16 mouse cellular contexts compared by ENCODE assay signal in genomic region chr4:53866459-53866858, GRCm38 (mm10).
"Had no signal": no experiment of that assay in that cellular context is flagged by ENCODE, and none has a peak within 500 bp of the region (broad histone marks: within the 10 kb centered on the region; RNA-seq: fewer than 3 reads in every experiment).

No protein-coding gene starts in this region.

- H3K4me3 ChIP-seq: neural tube, embryonic 13.5 days; neural tube, embryonic 15.5 days; stomach, embryonic 15.5 days had no signal

- DNase-seq: retina, postnatal 1 day; right cerebral cortex, adult 18-20 months; right cerebral cortex, postnatal 14 days; right cerebral cortex, postnatal 25 days; right cerebral cortex, postnatal 4 days; spleen, adult 18-20 months; thymus, adult 18-20 months; thymus, adult 2 months; thymus, postnatal 14 days; thymus, postnatal 25 days; thymus, postnatal 36 days; thymus, postnatal 4 days had no signal

- H3K4me2 ChIP-seq: neural tube, embryonic 13.5 days; neural tube, embryonic 15.5 days; stomach, embryonic 15.5 days had no signal

- H3K27ac ChIP-seq: neural tube, embryonic 13.5 days; neural tube, embryonic 15.5 days; stomach, embryonic 15.5 days; stomach, postnatal 0 days had no signal

- H3K9ac ChIP-seq: neural tube, embryonic 13.5 days; neural tube, embryonic 15.5 days; stomach, embryonic 15.5 days had no signal

- H3K9me3 ChIP-seq: stomach, embryonic 15.5 days had no signal

- H3K27me3 ChIP-seq: neural tube, embryonic 13.5 days; neural tube, embryonic 15.5 days; stomach, embryonic 15.5 days had no signal

- H3K36me3 ChIP-seq: neural tube, embryonic 15.5 days; stomach, embryonic 15.5 days had no signal

- H3K4me1 ChIP-seq: neural tube, embryonic 13.5 days; neural tube, embryonic 15.5 days; stomach, embryonic 15.5 days had no signal
